Mouse (Mus musculus) limb, embryonic 14.5 days (tissue): ENCODE results near the gene Larp4b. TPM values are rescaled to one million over a fixed set of nuclear protein-coding genes. Genes with fewer than 3 reads are reported as not detected.

Experiments used
- ATAC-seq: fragments of 200-750 bp; cut with Nextera tagmentation; 2 replicates; pipeline ENCODE4 v1.8.0; 2017; ENCODE audit warnings: low read depth, moderate number of reproducible peaks, moderate TSS enrichment; ENCODE audit not compliant: low FRiP score
- DNase-seq: peaks from one replicate; pipeline ENCODE4 v3.0.0-alpha.2; 2015; ENCODE audit warnings: low spot score
- H3K27ac ChIP-seq: fragments of 300-500 bp; sonication (generic); replicated peaks from 2 replicates; pipeline ENCODE4 v1.5.1; 2014; ENCODE audit warnings: low read depth, mild to moderate bottlenecking, low read length, moderate library complexity, mixed read lengths
- H3K27me3 ChIP-seq: fragments of 300-500 bp; sonication (generic); 2 replicates; pipeline ENCODE4 v1.6.1; 2014; ENCODE audit warnings: low read length, mixed read lengths; ENCODE audit not compliant: control insufficient read depth, insufficient read depth
- H3K36me3 ChIP-seq: fragments of 300-500 bp; sonication (generic); 2 replicates; pipeline ENCODE4 v1.6.1; 2014; ENCODE audit warnings: mild to moderate bottlenecking, low read length, moderate library complexity, mixed read lengths; ENCODE audit not compliant: control insufficient read depth, insufficient read depth
- H3K4me1 ChIP-seq: fragments of 300-500 bp; sonication (generic); 2 replicates; pipeline ENCODE4 v1.6.1; 2014; ENCODE audit warnings: antibody characterized with exemption, low read length, mixed read lengths; ENCODE audit not compliant: control insufficient read depth, insufficient read depth
- H3K4me2 ChIP-seq: fragments of 300-500 bp; sonication (generic); replicated peaks from 2 replicates; pipeline ENCODE4 v1.6.1; 2014; ENCODE audit warnings: low read depth, mild to moderate bottlenecking, low read length, moderate library complexity; ENCODE audit not compliant: severe bottlenecking
- H3K4me3 ChIP-seq: fragments of 300-500 bp; sonication (generic); replicated peaks from 2 replicates; pipeline ENCODE4 v1.5.1; 2014; ENCODE audit warnings: low read length
- H3K9ac ChIP-seq: fragments of 300-500 bp; sonication (generic); 2 replicates; pipeline ENCODE4 v1.6.1; 2014; ENCODE audit warnings: mild to moderate bottlenecking, low read depth, low read length, moderate library complexity; ENCODE audit not compliant: severe bottlenecking
- H3K9me3 ChIP-seq: fragments of 300-500 bp; sonication (generic); 2 replicates; pipeline ENCODE4 v1.6.1; 2016; ENCODE audit warnings: low read length; ENCODE audit not compliant: control insufficient read depth
- POLR2A ChIP-seq: fragments of 200-500 bp; IDR thresholded peaks from 2 replicates; pipeline ENCODE4 v1.8.0; 2012; ENCODE audit warnings: inconsistent platforms, mild to moderate bottlenecking, moderate library complexity, borderline replicate concordance; ENCODE audit not compliant: insufficient read depth, insufficient read length; ENCODE audit errors: extremely low read depth
- WGBS: fragments of 180-500 bp; shearing (Covaris S2); extraction: QIAGEN DNeasy Blood & Tissue Kit; methylation state at CpG from one replicate; pipeline ENCODE4 v1.1.7; 2014; 5-methylcytosine and 5-hydroxymethylcytosine counted together
- polyA plus RNA-seq, 2 experiments: library from polyadenylated mRNA; depleted of rRNA in 1 of 2; stranded (reverse) in 1 of 2; unstranded in 1 of 2; fragments of >200 nt; fragmentation: Nextera tagmentation in 1 of 2; extraction: Ambion mirVana in 1 of 2; gene quantifications; 2 replicates each; pipeline versions ENCODE4 v1.2.1 to v1.2.3; 2012 to 2014

The Larp4b gene
- polyA plus RNA-seq, 2 experiments = 23.9 to 40.0 TPM

GRCm38 (mm10) chr13:9125193-9125592 lies 31.5 kb downstream of the Larp4b start:
- no peak overlapping the region for H3K4me2 ChIP-seq
- no peaks in the 10 kb centered on the region for H3K4me1 ChIP-seq
- ATAC-seq (no peak), DNase-seq (no peak)
- no peak overlapping the region for H3K4me3 ChIP-seq
- TF ChIP-seq POLR2A = no peak
- peaks cover 45% of the 10 kb centered on the region for H3K36me3 ChIP-seq
- H3K27me3 ChIP-seq = no peaks in the 10 kb centered on the region
- WGBS = 89% methylated on average over 7 of the region's 7 CpGs
- H3K9ac ChIP-seq = no peak overlapping the region
- no peak overlapping the region for H3K27ac ChIP-seq
- H3K9me3 ChIP-seq = no peaks in the 10 kb centered on the region

- no peak overlapping the region for H3K4me2 ChIP-seq
Measured at GRCm38 (mm10) chr13:9127715-9128114, 34.0 kb downstream of the Larp4b start.

GRCm38 (mm10) chr13:9128707-9129314 lies 35.1 kb downstream of the Larp4b start:
- Histone ChIP-seq H3K27ac (no peak overlapping the region), H3K9ac (no peak overlapping the region), H3K36me3 (peaks cover 44% of the 10 kb centered on the region), H3K4me2 (no peak overlapping the region), H3K9me3 (no peaks in the 10 kb centered on the region), H3K4me3 (no peak overlapping the region), H3K4me1 (no peaks in the 10 kb centered on the region), H3K27me3 (no peaks in the 10 kb centered on the region)
- 93% methylated on average over 6 of the region's 6 CpGs for WGBS
- peak; percentile 34; the same call in 1 of the 2 replicates for ATAC-seq
- no peak for TF ChIP-seq POLR2A
- no peak for DNase-seq

More at GRCm38 (mm10) chr13:9127715-9128114, 34.0 kb downstream of the Larp4b start:
- WGBS = 91% methylated on average over 4 of the region's 4 CpGs
- H3K36me3 ChIP-seq = peaks cover 50% of the 10 kb centered on the region
- no peaks in the 10 kb centered on the region for H3K4me1 ChIP-seq
- H3K4me3 ChIP-seq = no peak overlapping the region
- H3K27me3 ChIP-seq = no peaks in the 10 kb centered on the region
- ATAC-seq = peak; percentile 57; the same call in 1 of the 2 replicates
- no peak for TF ChIP-seq POLR2A
- no peak overlapping the region for H3K9ac ChIP-seq
- H3K9me3 ChIP-seq = no peaks in the 10 kb centered on the region
- H3K27ac ChIP-seq = no peak overlapping the region
- no peak for DNase-seq

GRCm38 (mm10) chr13:9134421-9134820 lies 40.7 kb downstream of the Larp4b start:
- H3K27me3 ChIP-seq = no peaks in the 10 kb centered on the region
- H3K4me2 ChIP-seq = no peak overlapping the region
- H3K4me3 ChIP-seq = no peak overlapping the region
- H3K4me1 ChIP-seq = no peaks in the 10 kb centered on the region
- no peak overlapping the region for H3K9ac ChIP-seq
- H3K36me3 ChIP-seq = peaks cover 35% of the 10 kb centered on the region
- no peak for DNase-seq
- WGBS = 83% methylated on average over 2 of the region's 2 CpGs
- no peaks in the 10 kb centered on the region for H3K9me3 ChIP-seq
- H3K27ac ChIP-seq = no peak overlapping the region
- ATAC-seq = no peak
- no peak for TF ChIP-seq POLR2A

- DNase-seq (no peak), ATAC-seq (no peak)
- Histone ChIP-seq H3K27ac (no peak overlapping the region), H3K27me3 (no peaks in the 10 kb centered on the region), H3K9ac (no peak overlapping the region), H3K9me3 (no peaks in the 10 kb centered on the region), H3K4me3 (no peak overlapping the region), H3K4me1 (no peaks in the 10 kb centered on the region), H3K36me3 (peaks cover 38% of the 10 kb centered on the region), H3K4me2 (no peak overlapping the region)
- TF ChIP-seq POLR2A = no peak
- WGBS = 92% methylated on average over 6 of the region's 6 CpGs
Measured at GRCm38 (mm10) chr13:9136088-9136487, 42.4 kb downstream of the Larp4b start.
